In the genomic region with DNA sequence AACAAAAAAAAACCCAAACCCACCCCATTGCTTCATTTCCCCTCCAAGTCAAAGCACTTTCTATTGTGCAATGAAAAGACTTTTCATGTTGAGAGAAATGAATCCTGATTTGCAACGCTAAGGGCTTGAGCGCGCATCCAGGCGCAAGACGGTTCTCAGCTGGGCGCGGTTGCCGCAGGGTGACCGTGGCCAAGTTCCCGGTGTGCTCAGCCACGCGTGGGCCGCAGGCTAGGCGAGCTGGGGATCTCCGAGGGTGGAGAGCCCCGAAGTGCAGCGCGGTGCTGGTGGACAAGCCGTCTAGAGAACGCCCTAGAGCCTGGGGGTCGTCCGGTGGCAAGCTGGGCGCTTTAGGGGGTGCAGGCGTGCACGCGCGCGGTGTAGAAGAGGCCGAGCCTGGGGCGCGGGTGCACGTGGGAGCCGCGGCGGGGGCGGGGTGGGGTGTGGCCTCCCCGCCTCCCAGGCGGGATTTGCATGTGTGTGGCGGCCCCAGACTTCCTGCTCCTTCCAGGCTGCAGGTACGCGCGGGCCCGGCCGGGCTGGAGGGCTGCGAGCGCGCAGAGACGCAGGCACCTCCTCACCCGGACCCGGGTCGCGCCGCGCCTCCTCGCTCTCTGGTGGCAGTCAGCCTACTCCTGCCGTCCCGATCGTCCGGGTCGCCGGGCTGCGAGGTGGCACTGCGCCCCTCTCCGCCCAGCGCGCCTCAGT, we compare ENCODE assay signal across 8 mouse cellular contexts. TPM values are rescaled to one million over a fixed set of nuclear protein-coding genes. Genes with fewer than 3 reads are reported as not detected.
DNase-seq lines count a peak whose midpoint lies in the region; ATAC-seq lines count a peak whose summit lies in the region.

A gene (plus strand): TSS at position 493 of the 705 bp plus-strand sequence.

- H3K27me3 ChIP-seq in heart, embryonic 11.5 days (ENCODE audit: control insufficient read depth, insufficient read depth, low read length) = peaks cover 15% of the 10 kb centered on the region
- H3K27me3 ChIP-seq in kidney, embryonic 15.5 days = peaks cover 15% of the 10 kb centered on the region; the same call in 1 of the 2 replicates

- peak within 1 kb of the TSS; percentile 98 for H3K4me2 ChIP-seq in heart, embryonic 11.5 days
- H3K4me2 ChIP-seq in kidney, embryonic 15.5 days = peak within 1 kb of the TSS; percentile 97

- peak within 1 kb of the TSS; percentile 83 for H3K9ac ChIP-seq in heart, embryonic 11.5 days (ENCODE audit: low read depth, low read length)
- H3K9ac ChIP-seq in kidney, embryonic 15.5 days = peak within 1 kb of the TSS; percentile 70

- peaks cover 12% of the 10 kb centered on the region for H3K4me1 ChIP-seq in heart, embryonic 11.5 days (ENCODE audit: control insufficient read depth, insufficient read depth, low read length)
- H3K4me1 ChIP-seq in kidney, embryonic 15.5 days = peaks cover 54% of the 10 kb centered on the region

- under 1% methylated on average over 65 of the region's 66 CpGs for WGBS in heart, embryonic 11.5 days (ENCODE audit: insufficient replicate concordance)
- WGBS in kidney, embryonic 15.5 days = under 1% methylated on average over 58 of the region's 66 CpGs

- H3K9me3 ChIP-seq in heart, embryonic 11.5 days (replicated peaks; ENCODE audit: control insufficient read depth, low read length) = no peaks in the 10 kb centered on the region
- H3K9me3 ChIP-seq in kidney, embryonic 15.5 days (replicated peaks) = no peaks in the 10 kb centered on the region

- H3K27ac ChIP-seq in heart, embryonic 11.5 days (ENCODE audit: low read depth, low read length) = peak within 1 kb of the TSS; percentile 89
- H3K27ac ChIP-seq in kidney, embryonic 15.5 days = peak within 1 kb of the TSS; percentile 97

- peak within 1 kb of the TSS; percentile 59 for H3K4me3 ChIP-seq in heart, embryonic 11.5 days (ENCODE audit: low read depth, low read length)
- peak within 1 kb of the TSS; percentile 70 for H3K4me3 ChIP-seq in kidney, embryonic 15.5 days (replicated peaks)

- no peaks in the 10 kb centered on the region for H3K36me3 ChIP-seq in heart, embryonic 11.5 days (ENCODE audit: control insufficient read depth, insufficient read depth, low read length)
- no peaks in the 10 kb centered on the region for H3K36me3 ChIP-seq in kidney, embryonic 15.5 days

- no peak; the same call in 1 of the 2 replicates for ATAC-seq in heart, embryonic 11.5 days (replicated peaks; ENCODE audit: insufficient number of reproducible peaks, low FRiP score, low TSS enrichment)
- ATAC-seq in kidney, embryonic 15.5 days (replicated peaks; ENCODE audit: low FRiP score) = peak; percentile 75

- peak; percentile 84 to 86 for DNase-seq in urinary bladder, adult 18-20 months (ENCODE audit: low spot score in 2 of 2)
- no peak for DNase-seq in urinary bladder, postnatal 10 days (ENCODE audit: low spot score)
- peak; percentile 47 for DNase-seq in embryo, embryonic 11.5 days (ENCODE audit: low read depth, low spot score)
- peak; percentile 89 for DNase-seq in lung, postnatal 36 days
- DNase-seq in skeletal muscle tissue, adult 2 months (ENCODE audit: low read depth, low spot score) = peak; percentile 32
- DNase-seq in layer of hippocampus, postnatal 36 days = no peak

RNA-seq across cellular contexts. Expression of the gene that starts here (rescaled TPM):
- 2.1 and 2.2 TPM in 2 replicates for polyA plus RNA-seq in heart, embryonic 11.5 days (2014; fragmentation: Nextera tagmentation; extraction: Ambion mirVana)
- polyA plus RNA-seq in kidney, embryonic 15.5 days (2015; fragmentation: Nextera tagmentation; extraction: Ambion mirVana) = 7.4 and 8.3 TPM in 2 replicates
- total RNA-seq in layer of hippocampus, postnatal 36 days (2021) = 1 to 10 TPM; 1.6 to 1.7 TPM

Comparison
In these comparisons a context has a peak if more than half of its experiments do, and no peak if none do; other contexts are left out.
1. DNase-seq: peak in urinary bladder, adult 18-20 months (2 of 2), embryo, embryonic 11.5 days (single experiment), lung, postnatal 36 days (single experiment) and skeletal muscle tissue, adult 2 months (single experiment); none in urinary bladder, postnatal 10 days (single experiment) and layer of hippocampus, postnatal 36 days (0 of 2).